Mouse (Mus musculus): ENCODE measurements around the gene Bcl2l14.

The Bcl2l14 gene

GRCm38 (mm10) chr6:134443198-134443904, 47.2 kb downstream of the Bcl2l14 start:
- DNase-seq (ENCODE audit: low read depth), result no peak

- no peak for DNase-seq (ENCODE audit: low read depth)
Measured at GRCm38 (mm10) chr6:134443925-134444324, 47.8 kb downstream of the Bcl2l14 start.

GRCm38 (mm10) chr6:134448451-134448850, 52.3 kb downstream of the Bcl2l14 start:
- DNase-seq (ENCODE audit: low read depth), result no peak

- DNase-seq (ENCODE audit: low read depth), result no peak
Measured at GRCm38 (mm10) chr6:134449958-134450357, 53.8 kb downstream of the Bcl2l14 start.

- DNase-seq (ENCODE audit: low read depth), result no peak
Measured at GRCm38 (mm10) chr6:134450661-134451119, 54.6 kb downstream of the Bcl2l14 start.

GRCm38 (mm10) chr6:134454093-134454492, 58.0 kb downstream of the Bcl2l14 start:
- no peak for DNase-seq (ENCODE audit: low read depth)

GRCm38 (mm10) chr6:134458376-134458775, 62.3 kb downstream of the Bcl2l14 start:
- DNase-seq (ENCODE audit: low read depth), result no peak

- no peak for DNase-seq (ENCODE audit: low read depth)
Measured at GRCm38 (mm10) chr6:134461175-134461574, 65.1 kb downstream of the Bcl2l14 start.

- no peak for DNase-seq (ENCODE audit: low read depth)
Measured at GRCm38 (mm10) chr6:134466671-134467229, 70.6 kb downstream of the Bcl2l14 start.

GRCm38 (mm10) chr6:134469297-134469696, 73.2 kb downstream of the Bcl2l14 start:
- DNase-seq (ENCODE audit: low read depth), result no peak

- peak; percentile 21 for DNase-seq (ENCODE audit: low read depth)
Measured at GRCm38 (mm10) chr6:134470857-134471256, 74.7 kb downstream of the Bcl2l14 start.

- DNase-seq (ENCODE audit: low read depth), result no peak
Measured at GRCm38 (mm10) chr6:134473143-134473561, 77.0 kb downstream of the Bcl2l14 start.

- no peak for DNase-seq (ENCODE audit: low read depth)
Measured at GRCm38 (mm10) chr6:134479481-134479880, 83.4 kb downstream of the Bcl2l14 start.

- no peak for DNase-seq (ENCODE audit: low read depth)
Measured at GRCm38 (mm10) chr6:134486318-134486717, 90.2 kb downstream of the Bcl2l14 start.

Measured in c-Kit-positive CD71-positive TER-119-negative erythroid progenitor cells, embryonic 14.5 days (primary cell).